Mouse (Mus musculus): Measurements from ENCODE around the gene Asb1.

Asb1 gene

GRCm38 (mm10) chr1:91606701-91607100, 66.4 kb downstream of the Asb1 start:
- DNase-seq (ENCODE audit: low spot score) = no peak

GRCm38 (mm10) chr1:91607141-91607540, 66.8 kb downstream of the Asb1 start:
- DNase-seq (ENCODE audit: low spot score) = no peak
